Mouse (Mus musculus) testis, postnatal 14 days (tissue): Measurements from ENCODE around the gene Acot8.
A peak's percentile ranks its signal among the peaks of the same experiment; 100 is the strongest.

Experiments used
- DNase-seq: peaks from one replicate; pipeline ENCODE4 v3.0.0; 2021; ENCODE audit warnings: low spot score

Acot8 gene

DNA sequence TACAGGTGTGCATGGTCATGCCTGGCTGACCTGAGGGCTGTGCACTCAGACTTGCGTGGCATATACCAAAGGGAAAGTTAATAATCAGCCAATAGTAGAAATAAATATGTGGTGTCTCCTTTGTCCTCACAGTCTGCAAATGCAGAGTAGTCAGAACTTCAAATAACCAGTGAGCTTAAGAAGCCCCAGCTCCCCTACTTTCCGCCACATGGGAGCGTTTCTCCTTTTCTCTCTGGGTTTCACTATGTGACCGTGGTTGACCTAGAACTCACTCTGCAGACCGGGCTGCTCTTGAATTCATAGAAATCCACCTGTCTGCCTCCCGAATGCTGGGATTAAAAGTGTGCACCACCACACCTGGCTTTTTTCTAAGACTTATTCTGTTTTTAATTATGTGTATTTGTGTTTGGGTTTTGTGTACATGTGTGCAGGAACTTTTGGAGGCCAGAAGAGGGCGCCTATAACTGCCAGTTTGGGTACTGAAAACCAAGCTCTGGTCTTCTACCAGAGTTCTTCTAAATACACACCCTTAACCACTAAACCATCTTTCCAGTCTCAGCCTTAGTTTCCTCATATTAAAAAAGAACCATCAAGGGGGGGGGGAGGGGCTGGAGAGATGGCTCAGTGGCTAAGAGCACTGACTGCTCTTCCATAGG is 20.6 kb downstream of the Acot8 start:
- no peak for DNase-seq

DNA sequence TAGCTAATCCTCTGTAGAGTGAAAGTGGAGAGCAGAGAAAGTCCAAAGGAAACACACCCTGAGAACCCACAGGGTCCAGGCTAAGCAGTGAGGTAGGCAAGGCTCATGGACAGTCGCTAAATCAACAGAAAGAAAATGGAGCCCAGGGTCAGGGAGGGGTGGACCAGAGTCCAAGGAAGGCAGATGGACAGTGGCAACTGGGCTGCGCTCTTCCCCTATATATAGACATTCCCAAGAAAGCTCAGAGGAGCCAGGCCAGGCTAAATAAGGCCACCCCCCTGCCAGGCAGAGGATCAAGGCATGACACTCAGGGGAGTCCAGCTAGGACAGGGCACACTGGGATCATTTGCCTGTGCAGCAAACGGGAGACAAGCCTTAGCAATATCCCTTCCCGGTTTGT is 22.8 kb downstream of the Acot8 start:
- DNase-seq, result no peak

DNA sequence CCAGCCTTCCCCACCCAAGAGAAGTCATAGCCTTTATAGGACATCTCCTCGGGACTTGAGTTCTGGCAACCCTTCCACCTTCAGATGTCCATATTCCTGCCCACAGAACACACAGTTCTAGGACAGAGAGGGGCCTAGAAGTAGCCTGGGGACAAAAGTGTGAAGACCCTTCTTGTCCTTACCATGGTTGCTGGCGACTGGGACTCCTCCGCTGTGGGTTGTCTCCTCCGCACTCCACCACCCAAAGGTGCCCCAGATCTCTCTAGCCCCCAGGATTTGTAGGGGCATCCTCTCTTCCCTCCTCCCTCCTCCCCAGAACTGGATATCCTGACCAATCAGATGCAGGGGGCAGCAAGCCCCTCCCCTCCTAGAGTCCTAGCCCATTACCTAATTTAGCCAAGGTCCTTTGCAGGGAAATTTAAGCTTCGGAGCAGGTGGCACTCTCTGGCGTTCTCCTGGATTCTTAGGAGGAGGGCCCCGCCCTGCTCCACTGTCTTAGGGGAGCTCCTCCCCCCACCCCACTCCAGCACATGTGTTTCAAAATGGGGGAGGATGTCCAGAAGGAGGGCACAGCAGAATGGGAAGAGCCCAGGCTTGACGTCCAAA is 25.1 kb downstream of the Acot8 start, which contains the start of gene Tnnc2:
TSS of gene Tnnc2 (minus strand) at position 487 of the 606 bp plus-strand sequence.
- DNase-seq, result no peak

GRCm38 (mm10) chr2:164778809-164779208 is 25.9 kb downstream of the Acot8 start:
- DNase-seq, result no peak

- DNase-seq, result no peak
Measured at GRCm38 (mm10) chr2:164778015-164778287, 26.7 kb downstream of the Acot8 start.

- no peak for DNase-seq
Measured at GRCm38 (mm10) chr2:164777246-164778014, 27.3 kb downstream of the Acot8 start.

- DNase-seq, result no peak
Measured at GRCm38 (mm10) chr2:164776801-164777200, 27.9 kb downstream of the Acot8 start.

- no peak for DNase-seq
Measured at GRCm38 (mm10) chr2:164776130-164776529, 28.6 kb downstream of the Acot8 start.

DNA sequence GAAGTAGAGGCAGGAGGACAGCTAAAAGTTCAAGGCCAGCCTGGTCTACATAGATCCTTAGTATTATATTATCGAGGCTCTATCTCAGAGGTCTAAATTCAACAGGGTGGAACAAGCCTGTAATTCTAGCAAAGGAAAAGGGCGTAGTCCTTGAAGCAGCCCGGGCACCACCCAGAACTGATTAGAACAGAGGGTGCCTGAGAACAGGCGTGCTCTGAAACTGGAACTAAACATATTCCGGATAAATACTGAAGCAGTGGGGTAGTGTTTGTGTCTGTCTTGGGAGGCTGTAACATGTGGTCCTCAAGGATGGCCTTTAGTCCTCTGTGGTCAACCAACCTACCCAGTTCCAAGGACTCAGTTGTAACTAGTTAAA is 30.7 kb downstream of the Acot8 start:
- DNase-seq, result no peak

GRCm38 (mm10) chr2:164773229-164773988 is 31.3 kb downstream of the Acot8 start:
- DNase-seq, result no peak

DNA sequence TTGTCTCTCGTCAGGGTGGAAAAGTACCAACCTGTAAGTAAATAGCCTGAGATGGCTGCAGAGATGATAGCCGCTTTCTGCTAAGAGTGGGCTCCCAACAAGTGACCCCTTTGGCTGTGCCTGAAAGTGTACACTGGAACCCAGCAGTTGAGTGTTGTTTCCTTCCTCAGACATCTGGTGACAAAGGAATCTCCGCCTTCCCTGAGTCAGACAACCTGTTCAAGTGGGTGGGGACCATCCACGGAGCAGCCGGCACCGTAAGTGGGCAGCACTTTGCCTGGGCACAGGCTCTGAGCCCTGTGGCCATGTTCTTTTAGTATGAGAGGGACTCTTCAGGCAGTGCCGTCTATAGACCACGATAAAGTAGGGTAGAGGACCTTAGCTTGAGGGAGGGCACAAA is 33.6 kb downstream of the Acot8 start:
- DNase-seq, result no peak

DNA sequence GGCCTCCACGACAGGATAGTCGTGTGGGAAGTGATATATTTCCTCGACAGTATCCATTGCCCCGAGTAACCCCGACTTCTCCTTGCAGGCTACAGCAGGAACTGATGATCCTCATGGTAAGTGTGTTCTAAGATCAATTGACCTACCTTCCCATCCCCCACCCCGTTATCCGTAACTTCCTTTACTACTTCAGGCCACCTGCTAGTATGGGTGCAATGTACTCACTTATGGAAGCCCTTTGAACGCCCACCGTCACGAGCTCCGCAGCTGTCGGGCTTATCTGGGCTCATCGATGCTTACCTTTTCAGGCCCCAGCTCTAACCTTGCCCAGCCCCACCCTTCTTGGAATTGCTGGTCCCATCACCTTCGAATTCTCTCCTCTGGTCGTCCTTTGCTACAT is 34.4 kb downstream of the Acot8 start:
- DNase-seq, result no peak

DNA sequence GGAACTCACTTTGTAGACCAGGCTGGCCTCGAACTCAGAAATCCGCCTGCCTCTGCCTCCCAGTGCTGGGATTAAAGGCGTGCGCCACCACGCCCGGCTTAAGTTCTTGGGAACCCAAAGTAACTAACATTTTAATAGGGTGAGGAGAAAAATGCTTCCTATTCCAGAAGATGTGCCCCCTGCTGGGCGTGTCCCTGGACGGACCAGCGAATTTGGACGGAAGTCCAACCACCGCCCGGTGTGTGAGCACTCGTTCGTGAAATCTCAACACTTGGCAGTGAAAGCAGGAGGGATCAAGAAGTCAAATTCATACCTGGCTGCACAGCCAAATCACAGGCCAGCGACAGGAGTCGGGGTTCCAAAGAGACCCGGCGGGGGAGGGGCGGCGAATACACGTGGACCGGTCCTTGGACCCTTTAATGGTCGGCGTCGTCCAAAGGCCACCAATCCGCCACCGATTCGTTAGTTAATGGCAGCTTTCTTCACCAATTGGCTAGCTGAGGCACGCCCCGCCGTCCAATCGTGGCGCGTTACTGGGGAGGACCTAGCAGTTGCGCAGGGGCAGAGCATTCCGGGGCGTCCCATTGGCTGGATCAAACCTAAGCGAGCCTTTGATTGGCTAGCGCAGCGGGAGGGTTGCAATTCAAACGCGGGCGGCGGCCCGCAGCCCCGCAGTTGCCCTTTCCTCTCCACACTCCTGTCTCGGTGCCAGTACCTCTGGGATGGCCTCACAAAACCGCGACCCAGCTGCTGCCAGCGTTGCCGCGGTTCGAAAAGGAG is 35.2 kb downstream of the Acot8 start, which contains the start of gene Ube2c:
TSS of gene Ube2c (plus strand) at position 641 of the 780 bp plus-strand sequence.
- peak; percentile 99 for DNase-seq

DNA sequence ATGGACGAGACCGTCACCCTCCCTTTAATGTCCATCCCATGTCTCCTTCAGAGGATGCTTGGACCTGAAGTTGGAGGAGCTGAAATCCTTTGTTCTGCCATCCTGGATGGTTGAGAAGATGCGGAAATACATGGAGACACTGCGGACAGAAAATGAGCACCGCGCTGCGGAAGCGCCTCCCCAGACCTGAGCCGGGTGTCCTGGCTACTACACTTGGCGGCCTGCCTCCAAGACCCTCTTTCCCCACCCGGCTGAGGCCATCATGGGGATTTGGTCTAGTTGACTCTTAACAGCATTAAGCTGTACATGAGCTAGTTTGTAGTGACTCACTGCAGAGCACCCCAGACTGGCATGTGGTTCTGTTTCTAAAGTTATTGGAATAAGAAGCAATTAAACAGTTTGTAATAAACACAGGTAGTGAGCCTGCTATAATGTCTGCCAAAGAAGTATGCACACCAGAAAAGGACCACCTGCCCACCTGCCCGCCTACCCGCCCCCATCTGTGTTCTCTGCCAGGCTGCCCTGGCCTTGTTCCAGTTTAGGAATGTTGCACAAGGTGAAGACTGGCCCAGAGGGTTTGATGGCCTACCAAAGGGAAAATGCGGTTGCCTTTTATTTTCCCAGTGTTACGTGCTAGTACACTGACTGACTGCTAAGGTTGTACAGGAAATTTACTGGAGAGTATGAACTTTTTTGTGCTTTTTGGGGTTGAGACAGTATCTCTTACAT is 36.7 kb downstream of the Acot8 start:
- no peak for DNase-seq

GRCm38 (mm10) chr2:164765841-164766240 is 38.8 kb downstream of the Acot8 start:
- DNase-seq, result no peak

- DNase-seq, result no peak
Measured at GRCm38 (mm10) chr2:164762593-164762992, 42.1 kb downstream of the Acot8 start.

DNA sequence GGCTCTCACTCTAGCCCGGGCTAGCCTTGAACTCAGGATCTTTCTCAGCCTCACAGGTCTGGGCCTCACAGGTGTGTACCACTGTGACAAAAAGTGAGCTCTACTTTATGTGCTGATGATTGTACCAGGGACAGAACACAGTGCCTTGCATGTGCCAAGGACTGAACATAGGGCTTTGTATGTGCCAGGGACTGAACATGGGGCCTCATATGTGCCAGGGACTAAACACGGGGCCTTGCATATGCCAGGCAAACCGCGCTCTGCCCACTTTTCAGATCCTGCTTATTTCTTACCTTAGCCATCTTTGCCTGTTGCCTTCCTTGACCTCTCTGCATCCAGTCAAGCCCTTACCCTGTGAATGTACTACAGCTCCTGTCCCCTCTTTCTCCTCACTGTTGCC is 42.7 kb downstream of the Acot8 start:
- DNase-seq, result no peak

GRCm38 (mm10) chr2:164761502-164761901 is 43.2 kb downstream of the Acot8 start:
- DNase-seq, result peak; percentile 72

DNA sequence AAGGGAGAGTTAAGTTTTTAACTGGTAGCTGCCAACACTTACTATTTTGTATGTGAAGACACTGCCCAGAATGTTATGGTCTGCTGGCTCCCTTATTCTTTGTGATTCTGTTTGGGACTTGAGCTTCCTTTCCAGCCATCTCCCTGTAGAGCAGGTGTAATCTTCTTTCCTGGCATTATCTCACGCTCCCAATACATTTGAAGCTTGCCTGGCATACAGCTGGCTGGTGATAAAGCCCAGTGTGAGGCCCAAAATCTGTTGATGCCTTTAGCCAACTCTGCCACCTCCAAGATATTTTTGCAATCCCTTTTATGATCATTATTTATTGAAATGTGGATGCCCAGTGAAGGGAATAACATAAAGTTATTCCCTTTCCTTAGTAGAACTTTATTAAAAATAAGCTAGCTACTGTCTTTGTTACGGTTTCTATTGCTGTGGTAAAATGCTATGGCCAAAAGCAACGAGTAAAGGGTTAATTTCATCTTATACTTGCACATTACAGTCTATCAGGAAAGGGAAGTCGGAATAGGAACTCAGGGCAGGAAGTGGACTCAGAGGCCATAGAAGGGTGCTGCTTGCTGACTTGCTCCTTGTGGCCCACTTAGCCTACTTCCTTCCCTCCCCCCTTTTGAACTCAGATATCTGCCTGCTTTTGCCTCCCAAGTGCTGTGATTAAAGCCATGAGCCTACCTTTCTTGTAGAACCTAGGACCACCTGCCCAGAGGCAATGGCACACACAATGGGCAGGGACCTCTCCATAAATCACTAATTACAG is 44.4 kb downstream of the Acot8 start:
- no peak for DNase-seq

DNA sequence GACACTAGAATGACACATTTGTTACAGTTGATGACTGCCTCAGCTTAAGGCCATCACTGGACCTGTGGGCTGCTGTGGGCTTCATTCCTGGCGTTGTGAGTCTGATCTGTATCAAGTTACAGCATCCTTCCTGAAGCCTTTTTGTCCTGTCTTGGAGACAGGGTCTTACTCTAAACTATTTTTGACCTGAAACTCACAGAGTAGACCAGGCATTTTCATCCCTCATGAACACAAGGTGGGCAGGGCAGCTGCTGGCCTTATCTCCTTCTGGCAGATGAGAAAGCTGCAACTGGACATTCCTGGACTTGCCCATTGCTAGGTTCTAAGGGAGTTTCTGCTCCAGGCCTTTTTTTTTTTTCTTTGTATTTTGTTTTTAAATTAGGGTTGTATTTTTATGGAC is 46.0 kb downstream of the Acot8 start:
- no peak for DNase-seq
